Mouse (Mus musculus): ENCODE measurements at regions not wholly inside any gene's neighbourhood (a gene's known extent, or its start where the extent isn't known, plus 50 kb on each side); places are given as distances from the start of the nearest gene placed in this dataset.

DNA sequence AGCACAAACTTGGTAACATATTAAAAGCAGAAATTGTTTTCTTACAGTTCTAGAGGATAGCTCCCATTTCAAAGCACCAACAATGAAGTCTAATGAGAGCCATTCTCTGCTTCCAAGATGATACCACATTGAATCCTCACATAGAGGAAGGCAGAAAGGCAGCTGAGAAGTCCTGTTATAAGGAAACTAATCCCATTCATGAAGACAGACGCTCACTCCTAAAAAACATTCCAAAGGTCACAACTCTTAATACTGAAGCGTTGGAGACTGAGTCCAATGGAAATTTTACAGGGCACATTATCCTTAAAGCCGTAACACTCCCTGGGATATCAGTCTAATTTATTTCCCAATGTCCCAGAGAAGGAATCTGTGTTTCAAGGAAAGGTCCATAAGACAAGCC lies 75.4 kb upstream of the Trabd2b start:
- Histone ChIP-seq H3K9me3 (replicated peaks; ENCODE audit: low read length) (no peaks in the 10 kb centered on the region), H3K27ac (ENCODE audit: insufficient read depth, low read depth) (no peak overlapping the region), H3K4me2 (ENCODE audit: insufficient read depth, low read depth, poor library complexity, severe bottlenecking) (no peak overlapping the region), H3K4me3 (replicated peaks in 1 of 3; ENCODE audit: low read depth in 2 of 3, low read length in 2 of 3, poor library complexity in 1 of 3) (no peak overlapping the region), H3K9ac (ENCODE audit: insufficient read depth, low read depth) (no peak overlapping the region), H3K4me1 (ENCODE audit: control insufficient read depth in 1 of 2, insufficient read depth in 2 of 2) (no peaks in the 10 kb centered on the region), H3K36me3 (replicated peaks in 1 of 2; ENCODE audit: control insufficient read depth in 1 of 2, insufficient read depth in 1 of 2, low read length in 1 of 2) (no peaks in the 10 kb centered on the region), H3K79me2 (replicated peaks; ENCODE audit: control insufficient read depth, extremely low read depth, insufficient read depth, poor library complexity, severe bottlenecking) (no peaks in the 10 kb centered on the region), H3K27me3 (replicated peaks) (peaks cover 15% of the 10 kb centered on the region)
- dilution Hi-C loops (cut with MboI; ENCODE audit: extremely low pct_ligation_motif_present, extremely low pct_unique_long_range_greater_than_20kb, low sequenced_read_pairs): no loop called here
- no peak for DNase-seq (ENCODE audit: extremely low read depth)
- TF ChIP-seq TBP (conservative IDR thresholded peaks at IDR 0.05; ENCODE audit: low read depth, low read length) (no peak), MAZ (IDR thresholded peaks at IDR 0.05; ENCODE audit: low read depth, low read length) (no peak), ELF1 (IDR thresholded peaks at IDR 0.05; ENCODE audit: low read depth, low read length) (no peak), NRF1 (IDR thresholded peaks at IDR 0.05; ENCODE audit: low read depth, low read length) (no peak), ZKSCAN1 (IDR thresholded peaks at IDR 0.05; ENCODE audit: borderline replicate concordance, low read depth, low read length) (no peak), BHLHE40 (IDR thresholded peaks at IDR 0.05; ENCODE audit: low read depth, low read length) (no peak), JUND (conservative IDR thresholded peaks at IDR 0.05; ENCODE audit: low read depth, low read length) (no peak), ETS1 (conservative IDR thresholded peaks at IDR 0.05; ENCODE audit: low read depth, low read length) (no peak), RCOR1 (conservative IDR thresholded peaks at IDR 0.05; ENCODE audit: low read depth, low read length) (no peak), E2F4 (IDR thresholded peaks at IDR 0.05; ENCODE audit: insufficient replicate concordance, low read depth, low read length) (no peak)
- in situ Hi-C loops (cut with MboI; ENCODE audit: low pct_ligation_motif_present, low pct_unique_long_range_greater_than_20kb, low sequenced_read_pairs): no loop called here

DNA sequence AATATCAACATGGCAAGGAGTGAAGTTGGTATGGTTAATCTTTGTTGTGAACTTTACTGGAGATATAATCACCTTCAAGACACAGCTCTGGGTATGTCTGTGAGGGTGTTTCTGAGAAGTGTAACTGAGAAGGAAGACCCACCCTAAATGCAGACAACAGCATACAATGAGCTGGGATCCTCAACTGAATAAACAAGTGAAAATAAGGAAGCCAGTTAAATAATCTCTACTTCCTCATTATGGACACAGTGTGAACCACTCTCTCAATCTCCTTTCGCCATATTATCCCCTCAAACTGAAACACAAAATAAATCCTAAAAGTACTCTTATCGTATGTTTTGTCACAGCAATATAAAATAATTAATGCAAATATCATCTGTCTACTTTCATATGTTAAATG lies 71.7 kb upstream of the Trabd2b start:
- Histone ChIP-seq H3K4me3 (replicated peaks in 1 of 3; ENCODE audit: low read depth in 2 of 3, low read length in 2 of 3, poor library complexity in 1 of 3) (no peak overlapping the region), H3K9ac (ENCODE audit: insufficient read depth, low read depth) (no peak overlapping the region), H3K4me1 (ENCODE audit: control insufficient read depth in 1 of 2, insufficient read depth in 2 of 2) (no peaks in the 10 kb centered on the region), H3K4me2 (ENCODE audit: insufficient read depth, low read depth, poor library complexity, severe bottlenecking) (no peak overlapping the region), H3K79me2 (replicated peaks; ENCODE audit: control insufficient read depth, extremely low read depth, insufficient read depth, poor library complexity, severe bottlenecking) (no peaks in the 10 kb centered on the region), H3K36me3 (replicated peaks in 1 of 2; ENCODE audit: control insufficient read depth in 1 of 2, insufficient read depth in 1 of 2, low read length in 1 of 2) (no peaks in the 10 kb centered on the region), H3K9me3 (replicated peaks; ENCODE audit: low read length) (no peaks in the 10 kb centered on the region), H3K27ac (ENCODE audit: insufficient read depth, low read depth) (no peak overlapping the region), H3K27me3 (replicated peaks) (peaks cover 19% of the 10 kb centered on the region)
- in situ Hi-C loops (cut with MboI; ENCODE audit: low pct_ligation_motif_present, low pct_unique_long_range_greater_than_20kb, low sequenced_read_pairs): no loop called here
- dilution Hi-C loops (cut with MboI; ENCODE audit: extremely low pct_ligation_motif_present, extremely low pct_unique_long_range_greater_than_20kb, low sequenced_read_pairs): no loop called here
- TF ChIP-seq BHLHE40 (IDR thresholded peaks at IDR 0.05; ENCODE audit: low read depth, low read length) (no peak), MXI1 (IDR thresholded peaks at IDR 0.05; ENCODE audit: low read depth, low read length) (no peak), JUN (IDR thresholded peaks at IDR 0.05; ENCODE audit: insufficient read depth, low read depth, low read length) (no peak), PAX5 (IDR thresholded peaks at IDR 0.05; ENCODE audit: low read length) (no peak)
- no peak for DNase-seq (ENCODE audit: extremely low read depth)
